Mouse (Mus musculus): ENCODE results near the gene Lzic. TPM values are rescaled to one million over a fixed set of nuclear protein-coding genes. Genes with fewer than 3 reads are reported as not detected.

The Lzic gene
- total and polyA plus RNA-seq, 3 experiments: 40.0 to 53.3 (median 43.4) TPM

DNA sequence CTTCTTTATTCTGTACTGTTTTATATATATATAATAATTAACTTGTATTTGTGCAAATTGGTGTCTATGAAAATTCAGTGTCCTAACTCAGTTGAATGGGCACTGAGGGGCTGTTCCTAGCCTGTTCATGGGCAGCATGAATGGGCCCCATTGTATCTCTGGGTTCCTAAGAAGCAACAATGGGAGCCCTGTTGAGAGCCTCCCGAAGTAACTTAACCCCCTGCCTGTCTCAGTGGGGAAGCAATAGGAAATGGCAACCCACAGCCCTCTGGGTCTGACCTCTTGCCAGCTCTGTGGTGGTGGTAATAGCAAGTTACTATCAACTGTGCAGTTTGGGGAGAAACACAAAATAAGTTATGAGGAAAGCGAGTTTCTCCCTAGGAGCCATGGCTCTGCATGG is 11.6 kb downstream of the Lzic start:
- H3K79me2 ChIP-seq (replicated peaks; ENCODE audit: control insufficient read depth, extremely low read depth, insufficient read depth, poor library complexity, severe bottlenecking): no peaks in the 10 kb centered on the region
- DNase-seq (ENCODE audit: extremely low read depth): no peak
- no peaks in the 10 kb centered on the region; a peak in 2 of 4 replicates for H3K4me1 ChIP-seq (ENCODE audit: control insufficient read depth in 1 of 2, insufficient read depth in 2 of 2)
- peaks cover 66 to 90% of the 10 kb centered on the region in 2 experiments for H3K36me3 ChIP-seq (replicated peaks in 1 of 2; ENCODE audit: control insufficient read depth in 1 of 2, insufficient read depth in 1 of 2, low read length in 1 of 2)
- dilution Hi-C loops (cut with MboI; ENCODE audit: extremely low pct_ligation_motif_present, extremely low pct_unique_long_range_greater_than_20kb, low sequenced_read_pairs) (no loop called here), in situ Hi-C loops (cut with MboI; ENCODE audit: low pct_ligation_motif_present, low pct_unique_long_range_greater_than_20kb, low sequenced_read_pairs) (no loop called here)
- H3K27me3 ChIP-seq (replicated peaks): no peaks in the 10 kb centered on the region
- TF ChIP-seq MAX (IDR thresholded peaks at IDR 0.05; ENCODE audit: low read length): no peak
- no peak for TF ChIP-seq SIN3A (IDR thresholded peaks at IDR 0.05; ENCODE audit: low read length)
- no peak for TF ChIP-seq MYC (IDR thresholded peaks at IDR 0.05; ENCODE audit: low read depth, low read length)
- H3K27ac ChIP-seq (ENCODE audit: insufficient read depth, low read depth): no peak overlapping the region
- no peak overlapping the region for H3K4me2 ChIP-seq (ENCODE audit: insufficient read depth, low read depth, poor library complexity, severe bottlenecking)
- no peaks in the 10 kb centered on the region for H3K9me3 ChIP-seq (replicated peaks; ENCODE audit: low read length)
- H3K4me3 ChIP-seq (replicated peaks in 1 of 3; ENCODE audit: low read depth in 2 of 3, low read length in 2 of 3, poor library complexity in 1 of 3): no peak overlapping the region
- H3K9ac ChIP-seq (ENCODE audit: insufficient read depth, low read depth): no peak overlapping the region

DNA sequence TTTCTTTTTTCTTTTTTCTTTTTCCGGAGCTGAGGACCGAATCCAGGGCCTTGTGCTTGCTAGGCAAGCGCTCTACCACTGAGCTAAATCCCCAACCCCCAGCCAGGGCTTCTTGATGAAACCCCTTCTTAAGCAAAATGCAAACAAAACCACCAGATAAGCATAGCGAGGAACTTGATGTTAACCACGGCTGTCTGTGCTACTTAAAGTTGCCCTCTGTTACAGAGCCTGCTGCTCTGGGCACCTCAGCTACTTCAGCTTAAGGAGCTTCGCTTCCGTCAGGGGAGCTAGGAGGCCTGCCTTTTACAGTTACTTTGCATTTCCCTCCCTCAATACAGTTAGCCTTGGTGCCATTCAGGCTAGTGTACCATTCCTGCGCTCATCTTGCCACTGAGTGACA is 13.9 kb downstream of the Lzic start:
- no peaks in the 10 kb centered on the region for H3K27me3 ChIP-seq (replicated peaks)
- no peak overlapping the region for H3K4me3 ChIP-seq (replicated peaks in 1 of 3; ENCODE audit: low read depth in 2 of 3, low read length in 2 of 3, poor library complexity in 1 of 3)
- H3K4me2 ChIP-seq (ENCODE audit: insufficient read depth, low read depth, poor library complexity, severe bottlenecking): no peak overlapping the region
- dilution Hi-C loops (cut with MboI; ENCODE audit: extremely low pct_ligation_motif_present, extremely low pct_unique_long_range_greater_than_20kb, low sequenced_read_pairs): no loop called here
- TF ChIP-seq UBTF (IDR thresholded peaks at IDR 0.05; ENCODE audit: low read depth, low read length) (no peak), ELF1 (IDR thresholded peaks at IDR 0.05; ENCODE audit: low read depth, low read length) (no peak), RAD21 (IDR thresholded peaks at IDR 0.05; ENCODE audit: low read depth, low read length) (no peak), POLR2A (IDR thresholded peaks at IDR 0.05; ENCODE audit: low read depth, low read length) (no peak), NELFE (IDR thresholded peaks at IDR 0.05; ENCODE audit: low read depth, low read length) (no peak), ZMIZ1 (IDR thresholded peaks at IDR 0.05; ENCODE audit: low read depth, low read length) (no peak), BHLHE40 (IDR thresholded peaks at IDR 0.05; ENCODE audit: low read depth, low read length) (no peak), JUN (IDR thresholded peaks at IDR 0.05; ENCODE audit: insufficient read depth, low read depth, low read length) (no peak), SIN3A (IDR thresholded peaks at IDR 0.05; ENCODE audit: low read length) (no peak), TCF12 (IDR thresholded peaks at IDR 0.05; ENCODE audit: low read depth, low read length) (no peak), MXI1 (IDR thresholded peaks at IDR 0.05; ENCODE audit: low read depth, low read length) (no peak), MAFK (IDR thresholded peaks at IDR 0.05; ENCODE audit: insufficient replicate concordance, low read length) (no peak)
- no peak for DNase-seq (ENCODE audit: extremely low read depth)
- no peaks in the 10 kb centered on the region for H3K9me3 ChIP-seq (replicated peaks; ENCODE audit: low read length)
- no peak overlapping the region for H3K9ac ChIP-seq (ENCODE audit: insufficient read depth, low read depth)
- no peak overlapping the region for H3K27ac ChIP-seq (ENCODE audit: insufficient read depth, low read depth)
- no peaks in the 10 kb centered on the region; a peak in 2 of 4 replicates for H3K4me1 ChIP-seq (ENCODE audit: control insufficient read depth in 1 of 2, insufficient read depth in 2 of 2)
- no peaks in the 10 kb centered on the region for H3K79me2 ChIP-seq (replicated peaks; ENCODE audit: control insufficient read depth, extremely low read depth, insufficient read depth, poor library complexity, severe bottlenecking)
- H3K36me3 ChIP-seq (replicated peaks in 1 of 2; ENCODE audit: control insufficient read depth in 1 of 2, insufficient read depth in 1 of 2, low read length in 1 of 2): peaks cover 62 to 86% of the 10 kb centered on the region in 2 experiments
- in situ Hi-C loops (cut with MboI; ENCODE audit: low pct_ligation_motif_present, low pct_unique_long_range_greater_than_20kb, low sequenced_read_pairs): no loop called here

DNA sequence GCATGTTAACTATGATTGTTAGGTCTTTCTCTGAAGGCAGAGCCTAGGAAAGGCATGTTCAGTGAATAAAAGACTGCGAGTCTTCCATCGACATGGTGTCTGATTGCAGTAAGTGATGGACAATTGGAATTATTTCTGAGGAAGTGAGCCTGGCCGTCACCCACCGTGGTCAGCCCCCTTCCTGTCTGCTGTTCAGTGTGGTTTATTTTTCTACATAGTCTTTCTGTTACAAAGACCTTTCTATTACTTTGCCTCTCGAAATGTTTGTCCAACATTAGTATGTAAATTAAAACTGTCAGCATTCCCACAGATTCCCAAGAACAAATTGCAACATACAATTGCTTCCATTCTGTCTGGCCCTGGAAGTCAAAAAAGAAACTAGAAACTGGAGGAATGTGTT is 14.8 kb downstream of the Lzic start:
- dilution Hi-C loops (cut with MboI; ENCODE audit: extremely low pct_ligation_motif_present, extremely low pct_unique_long_range_greater_than_20kb, low sequenced_read_pairs): no loop called here
- peaks cover 53 to 77% of the 10 kb centered on the region in 2 experiments for H3K36me3 ChIP-seq (replicated peaks in 1 of 2; ENCODE audit: control insufficient read depth in 1 of 2, insufficient read depth in 1 of 2, low read length in 1 of 2)
- no peak for DNase-seq (ENCODE audit: extremely low read depth)
- no peak overlapping the region for H3K27ac ChIP-seq (ENCODE audit: insufficient read depth, low read depth)
- no peaks in the 10 kb centered on the region for H3K9me3 ChIP-seq (replicated peaks; ENCODE audit: low read length)
- H3K4me2 ChIP-seq (ENCODE audit: insufficient read depth, low read depth, poor library complexity, severe bottlenecking): no peak overlapping the region
- in situ Hi-C loops (cut with MboI; ENCODE audit: low pct_ligation_motif_present, low pct_unique_long_range_greater_than_20kb, low sequenced_read_pairs): no loop called here
- H3K9ac ChIP-seq (ENCODE audit: insufficient read depth, low read depth): no peak overlapping the region
- H3K79me2 ChIP-seq (replicated peaks; ENCODE audit: control insufficient read depth, extremely low read depth, insufficient read depth, poor library complexity, severe bottlenecking): no peaks in the 10 kb centered on the region
- TF ChIP-seq MXI1 (IDR thresholded peaks at IDR 0.05; ENCODE audit: low read depth, low read length): no peak
- TF ChIP-seq E2F4 (IDR thresholded peaks at IDR 0.05; ENCODE audit: insufficient replicate concordance, low read depth, low read length): no peak
- no peak for TF ChIP-seq RCOR1 (conservative IDR thresholded peaks at IDR 0.05; ENCODE audit: low read depth, low read length)
- no peak for TF ChIP-seq BHLHE40 (IDR thresholded peaks at IDR 0.05; ENCODE audit: low read depth, low read length)
- no peak for TF ChIP-seq IRF4 (IDR thresholded peaks at IDR 0.05; ENCODE audit: low read depth, low read length)
- no peak for TF ChIP-seq MAZ (IDR thresholded peaks at IDR 0.05; ENCODE audit: low read depth, low read length)
- no peak for TF ChIP-seq CTCF (conservative IDR thresholded peaks at IDR 0.05 in 1 of 2, IDR thresholded peaks at IDR 0.05 in 1 of 2; ENCODE audit: low read depth in 2 of 2, low read length in 2 of 2)
- no peak for TF ChIP-seq ETS1 (conservative IDR thresholded peaks at IDR 0.05; ENCODE audit: low read depth, low read length)
- TF ChIP-seq SMC3 (IDR thresholded peaks at IDR 0.05; ENCODE audit: low read depth, low read length): no peak
- no peak for TF ChIP-seq EP300 (IDR thresholded peaks at IDR 0.05; ENCODE audit: low read length)
- TF ChIP-seq MEF2A (IDR thresholded peaks at IDR 0.05; ENCODE audit: borderline replicate concordance, low read depth, low read length): no peak
- H3K4me3 ChIP-seq (replicated peaks in 1 of 3; ENCODE audit: low read depth in 2 of 3, low read length in 2 of 3, poor library complexity in 1 of 3): no peak overlapping the region
- peaks cover 0 to 5% of the 10 kb centered on the region in 2 experiments; a peak in 3 of 4 replicates for H3K4me1 ChIP-seq (ENCODE audit: control insufficient read depth in 1 of 2, insufficient read depth in 2 of 2)
- H3K27me3 ChIP-seq (replicated peaks): no peaks in the 10 kb centered on the region

Measured in CH12.LX (cell line).